Mouse (Mus musculus): ENCODE results near the gene Vasp. TPM values are rescaled to one million over a fixed set of nuclear protein-coding genes. Genes with fewer than 3 reads are reported as not detected.

Gene Vasp
- polyA plus RNA-seq, 1 experiment from 2014 or later: 32.7 TPM

- H3K36me3 ChIP-seq (replicated peaks; ENCODE audit: control insufficient read depth, insufficient read depth): peaks cover 46% of the 10 kb centered on the region
- 83% methylated on average over 10 of the region's 10 CpGs for WGBS
- peaks cover 23% of the 10 kb centered on the region for H3K4me1 ChIP-seq (replicated peaks; ENCODE audit: control insufficient read depth, insufficient read depth, low read length)
- H3K4me3 ChIP-seq (replicated peaks; ENCODE audit: low read length): no peak overlapping the region
- no peak overlapping the region for H3K9ac ChIP-seq
- no peaks in the 10 kb centered on the region for H3K27me3 ChIP-seq (ENCODE audit: control insufficient read depth, insufficient read depth, low read length)
- ATAC-seq (ENCODE audit: low FRiP score): no peak
- no peak for DNase-seq (ENCODE audit: low spot score)
- no peak overlapping the region for H3K4me2 ChIP-seq (replicated peaks)
- no peaks in the 10 kb centered on the region for H3K9me3 ChIP-seq (ENCODE audit: control insufficient read depth, low read length)
- H3K27ac ChIP-seq: no peak overlapping the region
Observed at GRCm38 (mm10) chr7:19265928-19266822, 5.4 kb downstream of the Vasp start.

- Histone ChIP-seq H3K4me3 (replicated peaks; ENCODE audit: low read length) (no peak overlapping the region), H3K36me3 (replicated peaks; ENCODE audit: control insufficient read depth, insufficient read depth) (peaks cover 57% of the 10 kb centered on the region), H3K27me3 (ENCODE audit: control insufficient read depth, insufficient read depth, low read length) (no peaks in the 10 kb centered on the region), H3K27ac (no peak overlapping the region), H3K4me2 (replicated peaks) (no peak overlapping the region), H3K9ac (no peak overlapping the region), H3K9me3 (ENCODE audit: control insufficient read depth, low read length) (no peaks in the 10 kb centered on the region), H3K4me1 (replicated peaks; ENCODE audit: control insufficient read depth, insufficient read depth, low read length) (peaks cover 13% of the 10 kb centered on the region)
- DNase-seq (ENCODE audit: low spot score) (no peak), ATAC-seq (ENCODE audit: low FRiP score) (no peak)
- 93% methylated on average over 6 of the region's 7 CpGs for WGBS
Observed at GRCm38 (mm10) chr7:19265147-19265546, 6.5 kb downstream of the Vasp start.

GRCm38 (mm10) chr7:19258336-19258735, 13.3 kb downstream of the Vasp start:
- DNase-seq (ENCODE audit: low spot score): no peak
- H3K4me2 ChIP-seq (replicated peaks): no peak overlapping the region
- no peak overlapping the region for H3K4me3 ChIP-seq (replicated peaks; ENCODE audit: low read length)
- H3K4me1 ChIP-seq (replicated peaks; ENCODE audit: control insufficient read depth, insufficient read depth, low read length): no peaks in the 10 kb centered on the region
- 80% methylated on average over 3 of the region's 3 CpGs for WGBS
- H3K9me3 ChIP-seq (ENCODE audit: control insufficient read depth, low read length): no peaks in the 10 kb centered on the region
- H3K36me3 ChIP-seq (replicated peaks; ENCODE audit: control insufficient read depth, insufficient read depth): peaks cover 79% of the 10 kb centered on the region
- H3K27me3 ChIP-seq (ENCODE audit: control insufficient read depth, insufficient read depth, low read length): no peaks in the 10 kb centered on the region
- no peak overlapping the region for H3K27ac ChIP-seq
- ATAC-seq (ENCODE audit: low FRiP score): no peak
- no peak overlapping the region for H3K9ac ChIP-seq

GRCm38 (mm10) chr7:19257390-19258022, 14.1 kb downstream of the Vasp start:
- Histone ChIP-seq H3K27me3 (ENCODE audit: control insufficient read depth, insufficient read depth, low read length) (no peaks in the 10 kb centered on the region), H3K9ac (no peak overlapping the region), H3K4me2 (replicated peaks) (no peak overlapping the region), H3K27ac (no peak overlapping the region), H3K4me3 (replicated peaks; ENCODE audit: low read length) (no peak overlapping the region), H3K36me3 (replicated peaks; ENCODE audit: control insufficient read depth, insufficient read depth) (peaks cover 70% of the 10 kb centered on the region), H3K9me3 (ENCODE audit: control insufficient read depth, low read length) (no peaks in the 10 kb centered on the region), H3K4me1 (replicated peaks; ENCODE audit: control insufficient read depth, insufficient read depth, low read length) (no peaks in the 10 kb centered on the region)
- 38% methylated on average over 11 of the region's 11 CpGs for WGBS
- ATAC-seq (ENCODE audit: low FRiP score): peak; percentile 34; the same call in 1 of the 2 replicates
- DNase-seq (ENCODE audit: low spot score): peak; percentile 42

- H3K36me3 ChIP-seq (replicated peaks; ENCODE audit: control insufficient read depth, insufficient read depth): peaks cover 63% of the 10 kb centered on the region
- H3K27ac ChIP-seq: no peak overlapping the region
- no peak overlapping the region for H3K4me3 ChIP-seq (replicated peaks; ENCODE audit: low read length)
- H3K27me3 ChIP-seq (ENCODE audit: control insufficient read depth, insufficient read depth, low read length): no peaks in the 10 kb centered on the region
- ATAC-seq (ENCODE audit: low FRiP score) (no peak), DNase-seq (ENCODE audit: low spot score) (no peak)
- no peak overlapping the region for H3K4me2 ChIP-seq (replicated peaks)
- no peaks in the 10 kb centered on the region for H3K4me1 ChIP-seq (replicated peaks; ENCODE audit: control insufficient read depth, insufficient read depth, low read length)
- H3K9me3 ChIP-seq (ENCODE audit: control insufficient read depth, low read length): no peaks in the 10 kb centered on the region
- H3K9ac ChIP-seq: no peak overlapping the region
- WGBS: 90% methylated on average over 7 of the region's 7 CpGs
Observed at GRCm38 (mm10) chr7:19256567-19256966, 15.1 kb downstream of the Vasp start.

- no peak overlapping the region for H3K27ac ChIP-seq
- peaks cover 52% of the 10 kb centered on the region for H3K36me3 ChIP-seq (replicated peaks; ENCODE audit: control insufficient read depth, insufficient read depth)
- no peaks in the 10 kb centered on the region for H3K4me1 ChIP-seq (replicated peaks; ENCODE audit: control insufficient read depth, insufficient read depth, low read length)
- WGBS: 82% methylated on average over 17 of the region's 17 CpGs
- H3K27me3 ChIP-seq (ENCODE audit: control insufficient read depth, insufficient read depth, low read length): no peaks in the 10 kb centered on the region
- no peak overlapping the region for H3K9ac ChIP-seq
- no peak overlapping the region for H3K4me3 ChIP-seq (replicated peaks; ENCODE audit: low read length)
- H3K4me2 ChIP-seq (replicated peaks): no peak overlapping the region
- ATAC-seq (ENCODE audit: low FRiP score): no peak
- DNase-seq (ENCODE audit: low spot score): no peak
- H3K9me3 ChIP-seq (ENCODE audit: control insufficient read depth, low read length): no peaks in the 10 kb centered on the region
Observed at GRCm38 (mm10) chr7:19255395-19255794, 16.2 kb downstream of the Vasp start.

- no peak overlapping the region for H3K4me2 ChIP-seq (replicated peaks)
- no peak overlapping the region for H3K27ac ChIP-seq
- no peak for DNase-seq (ENCODE audit: low spot score)
- no peaks in the 10 kb centered on the region for H3K4me1 ChIP-seq (replicated peaks; ENCODE audit: control insufficient read depth, insufficient read depth, low read length)
- ATAC-seq (ENCODE audit: low FRiP score): no peak
- H3K36me3 ChIP-seq (replicated peaks; ENCODE audit: control insufficient read depth, insufficient read depth): peaks cover 34% of the 10 kb centered on the region
- no peaks in the 10 kb centered on the region for H3K9me3 ChIP-seq (ENCODE audit: control insufficient read depth, low read length)
- no peak overlapping the region for H3K9ac ChIP-seq
- no peaks in the 10 kb centered on the region for H3K27me3 ChIP-seq (ENCODE audit: control insufficient read depth, insufficient read depth, low read length)
- WGBS: 71% methylated on average over 5 of the region's 5 CpGs
- no peak overlapping the region for H3K4me3 ChIP-seq (replicated peaks; ENCODE audit: low read length)
Observed at GRCm38 (mm10) chr7:19253437-19253836, 18.2 kb downstream of the Vasp start.

- no peaks in the 10 kb centered on the region for H3K9me3 ChIP-seq (ENCODE audit: control insufficient read depth, low read length)
- WGBS: 87% methylated on average over 4 of the region's 4 CpGs
Observed at GRCm38 (mm10) chr7:19252078-19252477, 19.5 kb downstream of the Vasp start.

GRCm38 (mm10) chr7:19247511-19247910, 24.1 kb downstream of the Vasp start:
- no peak overlapping the region for H3K27ac ChIP-seq
- H3K27me3 ChIP-seq (ENCODE audit: control insufficient read depth, insufficient read depth, low read length): no peaks in the 10 kb centered on the region
- H3K9me3 ChIP-seq (ENCODE audit: control insufficient read depth, low read length): no peaks in the 10 kb centered on the region
- no peaks in the 10 kb centered on the region for H3K4me1 ChIP-seq (replicated peaks; ENCODE audit: control insufficient read depth, insufficient read depth, low read length)
- DNase-seq (ENCODE audit: low spot score) (no peak), ATAC-seq (ENCODE audit: low FRiP score) (no peak)
- 98% methylated on average over 2 of the region's 2 CpGs for WGBS
- H3K4me2 ChIP-seq (replicated peaks): no peak overlapping the region
- no peak overlapping the region for H3K9ac ChIP-seq
- H3K4me3 ChIP-seq (replicated peaks; ENCODE audit: low read length): no peak overlapping the region
- peaks cover 10% of the 10 kb centered on the region; the same call in 1 of the 2 replicates for H3K36me3 ChIP-seq (replicated peaks; ENCODE audit: control insufficient read depth, insufficient read depth)

More at GRCm38 (mm10) chr7:19252078-19252477, 19.5 kb downstream of the Vasp start:
- H3K4me2 ChIP-seq (replicated peaks): no peak overlapping the region
- no peaks in the 10 kb centered on the region for H3K4me1 ChIP-seq (replicated peaks; ENCODE audit: control insufficient read depth, insufficient read depth, low read length)
- H3K4me3 ChIP-seq (replicated peaks; ENCODE audit: low read length): no peak overlapping the region
- H3K36me3 ChIP-seq (replicated peaks; ENCODE audit: control insufficient read depth, insufficient read depth): peaks cover 22% of the 10 kb centered on the region
- DNase-seq (ENCODE audit: low spot score) (no peak), ATAC-seq (ENCODE audit: low FRiP score) (no peak)
- no peaks in the 10 kb centered on the region for H3K27me3 ChIP-seq (ENCODE audit: control insufficient read depth, insufficient read depth, low read length)
- H3K9ac ChIP-seq: no peak overlapping the region
- H3K27ac ChIP-seq: no peak overlapping the region

Measured in hindbrain, embryonic 14.5 days (tissue).